ENCODE assay signal across 12 mouse cellular contexts in the genomic region with DNA sequence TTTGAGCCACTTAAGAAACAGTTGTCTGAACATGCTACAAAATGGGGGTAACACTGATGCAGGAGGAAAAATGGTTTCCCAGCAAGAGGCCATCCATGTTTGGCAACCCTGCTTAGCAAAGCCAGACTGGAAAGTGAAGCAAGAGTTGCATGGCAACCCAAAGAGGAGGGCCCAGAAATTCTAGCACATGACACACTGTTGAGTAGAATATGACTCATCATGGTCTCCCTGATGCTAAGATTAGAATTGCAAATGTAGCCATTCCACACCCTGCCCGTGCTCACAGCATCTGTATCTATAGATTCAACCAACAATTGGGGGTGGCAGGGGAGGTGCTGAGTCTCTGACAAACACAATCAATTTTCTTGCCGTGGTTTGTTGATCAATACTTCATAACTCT.
DNase-seq lines count a peak whose midpoint lies in the region; ATAC-seq lines count a peak whose summit lies in the region.
"Had no signal": no experiment of that assay in that cellular context is flagged by ENCODE, and none has a peak within 500 bp of the region (broad histone marks: within the 10 kb centered on the region; RNA-seq: fewer than 3 reads in every experiment).

No protein-coding gene starts in this region.

- H3K27ac ChIP-seq in midbrain, embryonic 13.5 days = peak overlapping the region; percentile 70
- no peak overlapping the region for H3K27ac ChIP-seq in midbrain, embryonic 10.5 days (replicated peaks)
- H3K27ac ChIP-seq in neural tube, embryonic 14.5 days (ENCODE audit: low read depth, low read length) = peak overlapping the region; percentile 57; the same call in 1 of the 2 replicates

- no peaks in the 10 kb centered on the region for H3K27me3 ChIP-seq in midbrain, embryonic 13.5 days
- H3K27me3 ChIP-seq in midbrain, embryonic 10.5 days (ENCODE audit: low read depth, poor library complexity, severe bottlenecking) = no peaks in the 10 kb centered on the region
- H3K27me3 ChIP-seq in neural tube, embryonic 14.5 days (ENCODE audit: control insufficient read depth, insufficient read depth, low read length) = no peaks in the 10 kb centered on the region

- H3K4me3 ChIP-seq in midbrain, embryonic 13.5 days (replicated peaks) = no peak overlapping the region
- H3K4me3 ChIP-seq in midbrain, embryonic 10.5 days = no peak overlapping the region
- no peak overlapping the region for H3K4me3 ChIP-seq in neural tube, embryonic 14.5 days (ENCODE audit: low read depth, low read length)

- H3K9ac ChIP-seq in midbrain, embryonic 13.5 days (replicated peaks) = no peak overlapping the region
- H3K9ac ChIP-seq in neural tube, embryonic 14.5 days (replicated peaks; ENCODE audit: low read depth, low read length) = no peak overlapping the region

- WGBS in midbrain, embryonic 13.5 days = 49% methylated on average over 2 of the region's 2 CpGs
- 78% methylated on average over 2 of the region's 2 CpGs for WGBS in midbrain, embryonic 10.5 days
- 39% methylated on average over 2 of the region's 2 CpGs for WGBS in neural tube, embryonic 14.5 days

- H3K4me1 ChIP-seq in midbrain, embryonic 13.5 days (replicated peaks) = peaks cover 26% of the 10 kb centered on the region
- 0 out of 2 replicates have a peak, but pooled peaks cover 6% of the 10 kb centered on the region for H3K4me1 ChIP-seq in midbrain, embryonic 10.5 days
- peaks cover 6% of the 10 kb centered on the region; the same call in 1 of the 2 replicates for H3K4me1 ChIP-seq in neural tube, embryonic 14.5 days (ENCODE audit: control insufficient read depth, insufficient read depth, low read length)

- H3K9me3 ChIP-seq in midbrain, embryonic 13.5 days = no peaks in the 10 kb centered on the region
- H3K9me3 ChIP-seq in midbrain, embryonic 10.5 days (replicated peaks) = no peaks in the 10 kb centered on the region
- H3K9me3 ChIP-seq in neural tube, embryonic 14.5 days (ENCODE audit: control insufficient read depth, low read length) = no peaks in the 10 kb centered on the region

- H3K36me3 ChIP-seq in midbrain, embryonic 13.5 days = peaks cover 10% of the 10 kb centered on the region; the same call in 1 of the 2 replicates
- no peaks in the 10 kb centered on the region for H3K36me3 ChIP-seq in midbrain, embryonic 10.5 days
- H3K36me3 ChIP-seq in neural tube, embryonic 14.5 days (ENCODE audit: control insufficient read depth, insufficient read depth, low read length) = no peaks in the 10 kb centered on the region

- H3K4me2 ChIP-seq in midbrain, embryonic 13.5 days (replicated peaks) = no peak overlapping the region
- no peak overlapping the region for H3K4me2 ChIP-seq in neural tube, embryonic 14.5 days (ENCODE audit: low read depth, low read length)
- H3K4me2 ChIP-seq: heart, embryonic 11.5 days had no signal

- no peak for DNase-seq in frontal cortex, postnatal 10 days (ENCODE audit: low spot score in 2 of 2)
- DNase-seq in midbrain, embryonic 10.5 days (ENCODE audit: low spot score) = no peak
- DNase-seq in R1 (ENCODE audit: low read depth, low spot score) = peak; percentile 23
- DNase-seq in lung, postnatal 36 days = no peak
- no peak for DNase-seq in cerebellum, adult 11 months
- DNase-seq: kidney, postnatal 10 days; lung, adult 2 months; thymus, postnatal 25 days had no signal

- ATAC-seq in frontal cortex, adult (ENCODE audit: low TSS enrichment) = peak; percentile 54
- 0 out of 2 replicates have a peak, but pooled peaks have one; percentile 48 for ATAC-seq in midbrain, embryonic 13.5 days
- no peak for ATAC-seq in neural tube, embryonic 14.5 days (ENCODE audit: low read depth)
